Mouse (Mus musculus) frontal cortex, postnatal 14 days (tissue): ENCODE measurements at regions not wholly inside any gene's neighbourhood (a gene's known extent, or its start where the extent isn't known, plus 50 kb on each side); places are given as distances from the start of the nearest gene placed in this dataset.
"Not testable (repeated sequence)": the region's sequence is repeated elsewhere in the genome, so short reads cannot be mapped to it uniquely, and the experiment has no call there.

Experiments used
- DNase-seq, 2 experiments: peaks; one replicate each; pipeline ENCODE4 v3.0.0; 2022; ENCODE audit warnings: low spot score in 2 of 2

- DNase-seq: no peak
Observed at GRCm38 (mm10) chr3:18295921-18296320, 347.7 kb downstream of the Cypt12 start.

- no peak for DNase-seq
Observed at GRCm38 (mm10) chr3:18298699-18299098, 350.5 kb downstream of the Cypt12 start.

- DNase-seq: no peak
Observed at GRCm38 (mm10) chr3:18299502-18299901, 351.3 kb downstream of the Cypt12 start.

GRCm38 (mm10) chr3:18319433-18319832, 371.2 kb downstream of the Cypt12 start:
- DNase-seq: no peak

- DNase-seq: no peak
Observed at GRCm38 (mm10) chr3:18333182-18333581, 385.0 kb downstream of the Cypt12 start.

GRCm38 (mm10) chr3:18339189-18339588, 391.0 kb downstream of the Cypt12 start:
- no peak for DNase-seq

GRCm38 (mm10) chr3:18341757-18342156, 393.5 kb downstream of the Cypt12 start:
- no peak for DNase-seq

- DNase-seq: no peak
Observed at GRCm38 (mm10) chr3:18378014-18379005, 430.1 kb downstream of the Cypt12 start.

- DNase-seq: no peak
Observed at GRCm38 (mm10) chr3:18421886-18422575, 473.8 kb downstream of the Cypt12 start.

GRCm38 (mm10) chr3:18428908-18429307, 480.7 kb downstream of the Cypt12 start:
- DNase-seq: no peak

GRCm38 (mm10) chr3:18438845-18439244, 490.6 kb downstream of the Cypt12 start:
- no peak for DNase-seq

- no peak for DNase-seq
Observed at GRCm38 (mm10) chr3:18452197-18452933, 504.2 kb downstream of the Cypt12 start.

GRCm38 (mm10) chr3:18453220-18453985, 505.2 kb downstream of the Cypt12 start:
- DNase-seq: no peak

- DNase-seq: no peak
Observed at GRCm38 (mm10) chr3:18453986-18454291, 505.7 kb downstream of the Cypt12 start.

- not testable (repeated sequence) for DNase-seq
Observed at GRCm38 (mm10) chr3:18454558-18455191, 506.5 kb downstream of the Cypt12 start.

GRCm38 (mm10) chr3:18456033-18456690, 508.0 kb downstream of the Cypt12 start:
- DNase-seq: no peak

- DNase-seq: no peak
Observed at GRCm38 (mm10) chr3:18460267-18460666, 512.1 kb downstream of the Cypt12 start.

- DNase-seq: no peak
Observed at GRCm38 (mm10) chr3:18471846-18472245, 523.6 kb downstream of the Cypt12 start.

GRCm38 (mm10) chr3:18479557-18479956, 531.3 kb downstream of the Cypt12 start:
- DNase-seq: no peak

- no peak for DNase-seq
Observed at GRCm38 (mm10) chr3:18482006-18482405, 533.8 kb downstream of the Cypt12 start.
